Mouse (Mus musculus) neural tube, embryonic 11.5 days (tissue): ENCODE data around the gene Unc5cl. TPM values are rescaled to one million over a fixed set of nuclear protein-coding genes. Genes with fewer than 3 reads are reported as not detected.

Source experiments
- ATAC-seq: fragments of 200-750 bp; cut with Nextera tagmentation; 2 replicates; pipeline ENCODE4 v1.8.0; 2017; ENCODE audit warnings: moderate number of reproducible peaks, mild to moderate bottlenecking, moderate TSS enrichment, moderate library complexity; ENCODE audit not compliant: insufficient read depth, low FRiP score, low TSS enrichment
- DNase-seq: peaks from one replicate; pipeline ENCODE4 v3.0.0-alpha.2; 2015; ENCODE audit warnings: low spot score
- H3K27ac ChIP-seq: fragments of 300-500 bp; sonication (generic); 2 replicates; pipeline ENCODE4 v1.5.1; 2014; ENCODE audit warnings: low read depth, mild to moderate bottlenecking, low read length
- H3K27me3 ChIP-seq: fragments of 300-500 bp; sonication (generic); 2 replicates; pipeline ENCODE4 v1.6.1; 2014; ENCODE audit warnings: mild to moderate bottlenecking, low read length, mixed read lengths; ENCODE audit not compliant: control insufficient read depth, insufficient read depth
- H3K36me3 ChIP-seq: fragments of 300-500 bp; sonication (generic); 2 replicates; pipeline ENCODE4 v1.6.1; 2014; ENCODE audit warnings: mild to moderate bottlenecking, low read length, moderate library complexity, mixed read lengths; ENCODE audit not compliant: control insufficient read depth, insufficient read depth
- H3K4me1 ChIP-seq: fragments of 300-500 bp; sonication (generic); 2 replicates; pipeline ENCODE4 v1.6.1; 2014; ENCODE audit warnings: low read length, mixed read lengths; ENCODE audit not compliant: control insufficient read depth, insufficient read depth
- H3K4me2 ChIP-seq: fragments of 300-500 bp; sonication (generic); 2 replicates; pipeline ENCODE4 v1.6.1; 2014; ENCODE audit warnings: low read depth, mild to moderate bottlenecking, moderate library complexity
- H3K4me3 ChIP-seq: fragments of 300-500 bp; sonication (generic); 2 replicates; pipeline ENCODE4 v1.5.1; 2014; ENCODE audit warnings: low read depth, low read length
- H3K9ac ChIP-seq: fragments of 300-500 bp; sonication (generic); 2 replicates; pipeline ENCODE4 v1.6.1; 2014; ENCODE audit warnings: mild to moderate bottlenecking, low read length
- H3K9me3 ChIP-seq: fragments of 300-500 bp; sonication (generic); 2 replicates; pipeline ENCODE4 v1.6.1; 2016; ENCODE audit warnings: low read length; ENCODE audit not compliant: control insufficient read depth
- WGBS: fragments of 180-500 bp; shearing (Covaris S2); extraction: QIAGEN DNeasy Blood & Tissue Kit; methylation state at CpG from one replicate; pipeline ENCODE4 v1.1.7; 2014; 5-methylcytosine and 5-hydroxymethylcytosine counted together
- polyA plus RNA-seq: library from polyadenylated mRNA; unstranded; fragments of >200 nt; fragmentation: Nextera tagmentation; extraction: Ambion mirVana; gene quantifications from 2 replicates; pipeline ENCODE4 v1.2.1, GENCODE M21; 2014

The Unc5cl gene
- polyA plus RNA-seq, 1 experiment from 2014 or later, result 0.48 TPM

DNA sequence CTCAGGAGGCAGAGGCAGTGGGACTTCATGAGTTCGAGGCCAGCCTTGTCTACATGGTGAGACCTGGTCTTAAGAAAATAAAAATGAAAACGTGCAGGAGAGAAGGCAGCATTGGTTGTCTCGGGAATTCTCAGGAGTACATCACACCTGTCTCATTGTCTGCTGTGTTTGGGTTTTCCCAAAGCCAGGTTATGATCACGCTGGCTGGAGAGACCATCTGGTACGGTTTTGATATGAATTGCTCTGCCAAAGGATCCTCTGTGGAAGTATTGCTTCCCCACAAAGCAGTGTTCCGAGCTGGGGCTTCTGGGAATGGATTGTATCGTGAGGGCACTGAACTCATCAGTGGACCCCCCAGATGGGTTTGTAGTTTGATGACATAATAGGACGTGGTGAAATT is 20.7 kb downstream of the Unc5cl start:
- Histone ChIP-seq H3K27me3 (no peaks in the 10 kb centered on the region), H3K9ac (no peak overlapping the region), H3K9me3 (no peaks in the 10 kb centered on the region), H3K36me3 (no peaks in the 10 kb centered on the region), H3K4me2 (no peak overlapping the region), H3K4me3 (no peak overlapping the region), H3K27ac (no peak overlapping the region), H3K4me1 (no peaks in the 10 kb centered on the region)
- no peak for ATAC-seq
- DNase-seq, result no peak
- WGBS, result 86% methylated on average over 8 of the region's 8 CpGs

DNA sequence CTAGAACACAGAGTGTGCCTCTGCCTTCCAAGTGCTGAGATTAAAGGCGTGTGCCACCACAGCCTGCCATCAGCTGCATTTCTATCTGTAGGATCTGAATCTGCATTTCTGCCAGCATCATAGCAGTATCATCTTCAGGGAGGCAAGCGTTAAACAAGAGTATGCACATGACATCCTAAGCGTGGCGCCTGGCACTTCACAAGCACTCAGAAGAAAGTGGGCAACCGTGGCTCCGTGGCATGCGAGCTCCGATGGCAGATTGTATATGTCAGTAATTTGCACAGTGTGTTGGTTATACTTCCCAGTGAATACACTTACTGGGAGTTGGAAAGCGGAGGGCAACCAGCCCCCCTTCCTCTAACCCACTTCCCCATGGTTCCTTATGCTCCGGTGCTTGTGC is 25.3 kb downstream of the Unc5cl start:
- no peak overlapping the region for H3K27ac ChIP-seq
- no peaks in the 10 kb centered on the region for H3K9me3 ChIP-seq
- H3K4me3 ChIP-seq, result no peak overlapping the region
- H3K36me3 ChIP-seq, result no peaks in the 10 kb centered on the region
- no peaks in the 10 kb centered on the region for H3K4me1 ChIP-seq
- 88% methylated on average over 10 of the region's 10 CpGs for WGBS
- no peak for DNase-seq
- no peak for ATAC-seq
- no peak overlapping the region for H3K4me2 ChIP-seq
- H3K27me3 ChIP-seq, result no peaks in the 10 kb centered on the region
- H3K9ac ChIP-seq, result no peak overlapping the region

DNA sequence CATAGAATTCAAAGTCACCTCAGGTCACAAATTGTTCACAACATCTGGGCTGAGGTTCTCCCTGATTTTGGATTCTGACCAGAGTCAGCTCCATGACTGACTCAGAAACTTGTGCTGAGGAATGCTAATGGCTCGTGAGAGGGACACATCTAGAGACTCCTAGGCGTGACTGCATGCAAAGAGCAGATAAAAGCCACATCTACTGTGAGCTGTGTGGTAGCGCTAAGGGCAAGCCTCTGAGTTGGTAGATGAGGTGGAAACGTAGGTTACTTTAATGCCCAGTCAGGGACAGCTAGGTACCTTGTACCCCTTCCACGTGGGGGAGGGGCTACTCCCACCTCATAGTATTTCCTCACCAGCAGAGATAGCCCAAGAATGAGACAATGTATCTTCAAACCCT is 29.1 kb downstream of the Unc5cl start:
- Histone ChIP-seq H3K27me3 (no peaks in the 10 kb centered on the region), H3K4me2 (no peak overlapping the region), H3K9ac (no peak overlapping the region), H3K4me1 (no peaks in the 10 kb centered on the region), H3K9me3 (no peaks in the 10 kb centered on the region), H3K4me3 (no peak overlapping the region), H3K27ac (no peak overlapping the region), H3K36me3 (no peaks in the 10 kb centered on the region)
- WGBS, result 87% methylated on average over 5 of the region's 5 CpGs
- DNase-seq (no peak), ATAC-seq (no peak)

DNA sequence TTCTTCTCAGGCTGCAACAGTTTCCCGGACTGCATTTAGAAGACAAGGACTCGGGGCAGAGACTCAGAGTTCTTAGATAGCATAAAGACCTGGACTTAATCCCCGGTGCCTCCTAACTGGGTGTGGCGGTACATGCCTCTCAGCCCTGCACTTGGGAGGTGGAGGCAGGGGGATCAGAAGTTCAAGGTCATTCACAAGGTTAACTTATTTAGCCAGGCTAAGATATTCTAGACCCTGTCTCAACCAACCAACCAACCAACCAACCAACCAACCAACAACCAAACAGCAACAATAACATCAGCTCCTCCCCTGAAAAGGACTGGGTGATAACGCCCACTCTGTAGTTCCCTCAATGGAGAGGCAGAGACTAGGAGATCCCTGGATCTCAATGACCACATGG is 29.5 kb downstream of the Unc5cl start:
- no peaks in the 10 kb centered on the region for H3K4me1 ChIP-seq
- no peak overlapping the region for H3K4me3 ChIP-seq
- H3K9ac ChIP-seq, result no peak overlapping the region
- 94% methylated on average over 5 of the region's 5 CpGs for WGBS
- H3K27ac ChIP-seq, result no peak overlapping the region
- no peaks in the 10 kb centered on the region for H3K27me3 ChIP-seq
- no peaks in the 10 kb centered on the region for H3K36me3 ChIP-seq
- no peak for ATAC-seq
- DNase-seq, result no peak
- no peaks in the 10 kb centered on the region for H3K9me3 ChIP-seq
- H3K4me2 ChIP-seq, result no peak overlapping the region

DNA sequence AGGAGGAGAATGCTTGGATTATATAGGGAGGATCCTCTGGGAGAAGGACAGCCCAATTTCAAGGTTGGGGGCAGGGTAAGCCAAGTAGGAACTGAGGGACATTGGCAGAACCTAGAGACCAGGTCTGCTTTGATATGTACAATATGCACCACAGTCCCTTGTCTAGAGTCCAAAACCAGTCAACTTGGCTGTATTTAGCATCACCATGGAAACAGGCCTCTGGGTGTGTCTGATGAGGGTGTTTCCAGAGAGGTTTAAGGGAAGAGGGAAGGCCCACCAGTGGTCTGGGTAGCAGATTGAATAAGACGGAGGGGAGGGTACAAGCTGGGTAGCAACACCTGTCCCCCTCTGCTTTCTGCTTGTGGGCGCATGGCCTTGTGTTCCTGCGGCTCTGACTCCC is 34.8 kb downstream of the Unc5cl start:
- Histone ChIP-seq H3K4me1 (no peaks in the 10 kb centered on the region), H3K9ac (no peak overlapping the region), H3K9me3 (no peaks in the 10 kb centered on the region), H3K27me3 (no peaks in the 10 kb centered on the region), H3K27ac (no peak overlapping the region), H3K4me3 (no peak overlapping the region), H3K4me2 (no peak overlapping the region), H3K36me3 (no peaks in the 10 kb centered on the region)
- DNase-seq (no peak), ATAC-seq (no peak)
- WGBS, result 86% methylated on average over 3 of the region's 3 CpGs

DNA sequence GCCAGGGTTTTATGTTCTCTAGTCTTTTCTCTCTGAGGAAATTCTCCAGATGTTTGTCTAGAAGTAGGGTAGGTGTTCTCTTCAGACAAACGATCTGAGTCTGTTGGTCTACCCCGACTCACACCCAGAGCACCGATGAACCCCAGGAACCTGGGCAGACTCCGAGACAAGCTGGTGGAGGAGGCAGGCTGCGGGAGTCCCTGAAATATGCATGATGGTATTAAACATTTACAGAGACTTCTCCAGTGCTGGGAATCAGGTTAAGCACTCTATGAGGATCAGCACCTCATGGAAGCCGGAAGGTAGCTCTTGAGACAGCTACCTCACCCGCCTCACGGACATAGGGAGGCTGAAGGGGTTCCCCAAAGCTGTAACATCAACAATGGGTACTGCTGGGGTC is 37.9 kb downstream of the Unc5cl start:
- WGBS, result 97% methylated on average over 8 of the region's 8 CpGs

DNA sequence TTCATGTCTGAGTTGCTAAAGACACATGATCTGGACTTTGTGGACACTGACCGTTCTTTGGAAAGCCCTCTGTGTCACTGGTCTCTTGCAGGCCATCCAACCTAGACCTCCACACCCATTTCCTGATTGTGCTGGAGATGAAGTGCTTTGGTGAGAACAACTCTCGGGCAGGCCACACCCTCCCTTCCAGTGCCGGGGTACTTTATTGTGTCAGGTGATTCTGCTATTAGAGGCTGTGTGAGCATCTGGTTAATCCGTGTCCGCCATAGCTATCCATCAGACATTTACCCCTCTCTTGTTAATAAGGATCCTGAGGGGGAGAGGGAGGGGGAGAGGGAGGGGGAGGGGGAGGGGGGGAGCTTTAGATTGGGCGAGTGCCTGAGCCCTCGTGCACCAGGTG is 38.9 kb downstream of the Unc5cl start:
- no peak for DNase-seq
- Histone ChIP-seq H3K36me3 (no peaks in the 10 kb centered on the region), H3K9ac (no peak overlapping the region), H3K4me2 (no peak overlapping the region), H3K27ac (no peak overlapping the region), H3K4me1 (no peaks in the 10 kb centered on the region), H3K4me3 (no peak overlapping the region), H3K9me3 (no peaks in the 10 kb centered on the region), H3K27me3 (no peaks in the 10 kb centered on the region)
- WGBS, result 55% methylated on average over 5 of the region's 7 CpGs
- no peak for ATAC-seq

More for the DNA sequence above, 37.9 kb downstream of the Unc5cl start:
- no peak overlapping the region for H3K9ac ChIP-seq
- no peak overlapping the region for H3K4me3 ChIP-seq
- no peak for ATAC-seq
- no peaks in the 10 kb centered on the region for H3K27me3 ChIP-seq
- H3K4me2 ChIP-seq, result no peak overlapping the region
- H3K4me1 ChIP-seq, result no peaks in the 10 kb centered on the region
- no peaks in the 10 kb centered on the region for H3K36me3 ChIP-seq
- H3K9me3 ChIP-seq, result no peaks in the 10 kb centered on the region
- DNase-seq, result no peak
- no peak overlapping the region for H3K27ac ChIP-seq

DNA sequence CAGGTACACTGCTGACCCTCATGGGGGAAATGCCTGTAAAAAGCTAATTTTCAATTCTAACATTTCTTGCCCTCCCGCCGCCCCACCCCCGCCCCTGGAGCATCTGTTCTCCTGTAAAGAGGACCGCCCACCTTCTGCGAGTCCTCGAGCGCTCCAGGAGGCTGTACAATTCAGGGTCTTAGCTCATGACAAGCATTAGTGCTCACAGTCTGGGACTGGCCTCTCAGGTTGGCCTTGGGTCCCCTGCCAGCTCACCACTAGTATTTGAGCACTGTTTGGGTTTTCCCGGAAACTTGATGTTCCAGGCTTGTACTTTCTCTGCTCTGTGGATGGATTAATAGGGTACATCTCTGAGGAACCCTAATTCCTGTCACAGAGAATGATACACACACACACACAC is 39.3 kb downstream of the Unc5cl start:
- no peaks in the 10 kb centered on the region for H3K36me3 ChIP-seq
- H3K27ac ChIP-seq, result no peak overlapping the region
- no peak overlapping the region for H3K4me2 ChIP-seq
- H3K4me1 ChIP-seq, result no peaks in the 10 kb centered on the region
- ATAC-seq (no peak), DNase-seq (no peak)
- no peaks in the 10 kb centered on the region for H3K27me3 ChIP-seq
- no peak overlapping the region for H3K4me3 ChIP-seq
- H3K9me3 ChIP-seq, result no peaks in the 10 kb centered on the region
- no peak overlapping the region for H3K9ac ChIP-seq
- WGBS, result 69% methylated on average over 8 of the region's 8 CpGs

DNA sequence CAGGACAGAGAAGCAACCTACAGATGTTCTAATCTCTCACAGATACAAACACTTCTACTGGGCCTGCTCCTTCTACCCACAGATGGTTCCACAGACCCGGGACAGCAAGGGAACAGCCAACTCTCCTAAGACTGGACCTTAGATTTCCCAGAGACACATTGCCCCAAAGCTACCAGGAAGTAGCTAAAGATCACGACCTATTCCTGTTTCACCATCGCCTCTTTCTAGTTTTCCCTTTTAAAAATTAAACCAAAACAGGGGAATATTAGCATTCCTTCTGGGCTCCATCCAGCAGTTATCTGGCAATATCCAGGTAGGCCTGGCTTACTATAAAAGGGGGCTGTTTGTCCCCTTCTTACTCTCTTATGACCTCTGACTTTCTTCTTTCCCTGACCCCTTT is 43.3 kb downstream of the Unc5cl start:
- Histone ChIP-seq H3K36me3 (no peaks in the 10 kb centered on the region), H3K9ac (no peak overlapping the region), H3K27ac (no peak overlapping the region), H3K27me3 (no peaks in the 10 kb centered on the region), H3K4me1 (no peaks in the 10 kb centered on the region), H3K9me3 (no peaks in the 10 kb centered on the region), H3K4me3 (no peak overlapping the region), H3K4me2 (no peak overlapping the region)
- ATAC-seq (no peak), DNase-seq (no peak)
- 74% methylated on average over 3 of the region's 3 CpGs for WGBS
